Mouse (Mus musculus) stomach, postnatal 0 days (tissue): ENCODE measurements at regions not wholly inside any gene's neighbourhood (a gene's known extent, or its start where the extent isn't known, plus 50 kb on each side); places are given as distances from the start of the nearest gene placed in this dataset.

Experiments
- ATAC-seq: fragments of 200-750 bp; cut with Nextera tagmentation; 2 replicates; pipeline ENCODE4 v1.8.0; 2017; ENCODE audit not compliant: low FRiP score, low TSS enrichment
- DNase-seq: peaks from one replicate; pipeline ENCODE4 v3.0.0-alpha.2; 2016; ENCODE audit warnings: low spot score
- H3K27ac ChIP-seq: fragments of 300-500 bp; sonication (generic); replicated peaks from 2 replicates; pipeline ENCODE4 v1.5.1; 2014; ENCODE audit warnings: mild to moderate bottlenecking, control low read depth
- H3K27me3 ChIP-seq: fragments of 300-500 bp; sonication (generic); 2 replicates; pipeline ENCODE4 v1.6.1; 2014; ENCODE audit warnings: low read length; ENCODE audit not compliant: control insufficient read depth, insufficient read depth
- H3K36me3 ChIP-seq: fragments of 300-500 bp; sonication (generic); 2 replicates; pipeline ENCODE4 v1.6.1; 2014; ENCODE audit warnings: low read length, mixed read lengths; ENCODE audit not compliant: control insufficient read depth, insufficient read depth
- H3K4me1 ChIP-seq: fragments of 300-500 bp; sonication (generic); replicated peaks from 2 replicates; pipeline ENCODE4 v1.6.1; 2014; ENCODE audit warnings: antibody characterized with exemption; ENCODE audit not compliant: control insufficient read depth, insufficient read depth
- H3K4me2 ChIP-seq: fragments of 300-500 bp; sonication (generic); replicated peaks from 2 replicates; pipeline ENCODE4 v1.6.1; 2014; ENCODE audit warnings: low read depth, mild to moderate bottlenecking, control low read depth, moderate library complexity
- H3K4me3 ChIP-seq: fragments of 300-500 bp; sonication (generic); 2 replicates; pipeline ENCODE4 v1.5.1; 2014; ENCODE audit warnings: low read depth, low read length, control low read depth
- H3K9ac ChIP-seq: fragments of 300-500 bp; sonication (generic); 2 replicates; pipeline ENCODE4 v1.6.1; 2014; ENCODE audit warnings: mild to moderate bottlenecking, low read length, control low read depth, mixed read lengths
- H3K9me3 ChIP-seq: fragments of 300-500 bp; sonication (generic); 2 replicates; pipeline ENCODE4 v1.6.1; 2016; ENCODE audit warnings: low read length; ENCODE audit not compliant: control insufficient read depth
- CTCF ChIP-seq: IDR thresholded peaks from 2 replicates; pipeline ENCODE4 v1.5.1; 2016; ENCODE audit warnings: antibody characterized with exemption, low read depth, mild to moderate bottlenecking, moderate library complexity
- EP300 ChIP-seq: optimal IDR thresholded peaks from 2 replicates; pipeline ENCODE3; 2016; ENCODE audit warnings: antibody characterized with exemption
- WGBS: fragments of 180-500 bp; shearing (Covaris S2); extraction: QIAGEN DNeasy Blood & Tissue Kit; methylation state at CpG from one replicate; pipeline ENCODE4 v1.1.7; 2014; 5-methylcytosine and 5-hydroxymethylcytosine counted together

GRCm38 (mm10) chr8:89207891-89208290 is 163.9 kb upstream of the Sall1 start:
- H3K4me3 ChIP-seq, result no peak overlapping the region
- no peak for DNase-seq
- no peaks in the 10 kb centered on the region for H3K9me3 ChIP-seq
- H3K9ac ChIP-seq, result no peak overlapping the region
- ATAC-seq, result no peak
- no peak overlapping the region for H3K27ac ChIP-seq
- no peak overlapping the region for H3K4me2 ChIP-seq
- H3K36me3 ChIP-seq, result no peaks in the 10 kb centered on the region
- no peaks in the 10 kb centered on the region for H3K4me1 ChIP-seq
- TF ChIP-seq EP300, result no peak
- no peak for TF ChIP-seq CTCF
- WGBS, result 70% methylated on average over 2 of the region's 2 CpGs
- no peaks in the 10 kb centered on the region for H3K27me3 ChIP-seq

GRCm38 (mm10) chr8:89202484-89203096 is 158.6 kb upstream of the Sall1 start:
- WGBS, result 73% methylated on average over 5 of the region's 5 CpGs
- TF ChIP-seq EP300, result no peak
- no peak for TF ChIP-seq CTCF
- H3K27ac ChIP-seq, result no peak overlapping the region
- no peak overlapping the region for H3K9ac ChIP-seq
- no peaks in the 10 kb centered on the region for H3K4me1 ChIP-seq
- H3K27me3 ChIP-seq, result no peaks in the 10 kb centered on the region
- DNase-seq, result no peak
- ATAC-seq, result no peak
- no peaks in the 10 kb centered on the region for H3K36me3 ChIP-seq
- no peaks in the 10 kb centered on the region for H3K9me3 ChIP-seq
- H3K4me3 ChIP-seq, result no peak overlapping the region
- no peak overlapping the region for H3K4me2 ChIP-seq

GRCm38 (mm10) chr8:89200301-89200700 is 156.3 kb upstream of the Sall1 start:
- no peak for TF ChIP-seq EP300
- TF ChIP-seq CTCF, result no peak
- ATAC-seq, result no peak
- WGBS, result 75% methylated on average over 2 of the region's 2 CpGs

GRCm38 (mm10) chr8:89185314-89185713 is 141.4 kb upstream of the Sall1 start:
- Histone ChIP-seq H3K27me3 (no peaks in the 10 kb centered on the region), H3K27ac (no peak overlapping the region), H3K9me3 (no peaks in the 10 kb centered on the region), H3K4me3 (no peak overlapping the region), H3K9ac (no peak overlapping the region), H3K36me3 (no peaks in the 10 kb centered on the region), H3K4me2 (no peak overlapping the region), H3K4me1 (no peaks in the 10 kb centered on the region)
- TF ChIP-seq EP300, result no peak
- 26% methylated on average over 17 of the region's 17 CpGs for WGBS
- no peak for ATAC-seq
- no peak for DNase-seq

More at GRCm38 (mm10) chr8:89200301-89200700, 156.3 kb upstream of the Sall1 start:
- Histone ChIP-seq H3K36me3 (no peaks in the 10 kb centered on the region), H3K4me3 (no peak overlapping the region), H3K4me1 (no peaks in the 10 kb centered on the region), H3K27ac (no peak overlapping the region), H3K4me2 (no peak overlapping the region), H3K9me3 (no peaks in the 10 kb centered on the region), H3K27me3 (no peaks in the 10 kb centered on the region), H3K9ac (no peak overlapping the region)
- no peak for DNase-seq

GRCm38 (mm10) chr8:89175631-89176030 is 131.7 kb upstream of the Sall1 start:
- no peak for TF ChIP-seq EP300
- no peak for TF ChIP-seq CTCF
- no peak overlapping the region for H3K27ac ChIP-seq
- no peak for DNase-seq
- H3K4me2 ChIP-seq, result no peak overlapping the region
- H3K9ac ChIP-seq, result no peak overlapping the region
- ATAC-seq, result no peak
- H3K9me3 ChIP-seq, result no peaks in the 10 kb centered on the region
- no peaks in the 10 kb centered on the region for H3K4me1 ChIP-seq
- no peak overlapping the region for H3K4me3 ChIP-seq
- no peaks in the 10 kb centered on the region for H3K36me3 ChIP-seq
- WGBS, result 79% methylated on average over 7 of the region's 7 CpGs
- H3K27me3 ChIP-seq, result no peaks in the 10 kb centered on the region

- 72% methylated on average over 5 of the region's 5 CpGs for WGBS
- no peaks in the 10 kb centered on the region for H3K27me3 ChIP-seq
- H3K36me3 ChIP-seq, result no peaks in the 10 kb centered on the region
- no peak overlapping the region for H3K27ac ChIP-seq
- ATAC-seq (no peak), DNase-seq (no peak)
- H3K9me3 ChIP-seq, result no peaks in the 10 kb centered on the region
- no peaks in the 10 kb centered on the region for H3K4me1 ChIP-seq
- H3K4me3 ChIP-seq, result no peak overlapping the region
- no peak overlapping the region for H3K9ac ChIP-seq
- TF ChIP-seq EP300 (no peak), CTCF (no peak)
- H3K4me2 ChIP-seq, result no peak overlapping the region
Observed at GRCm38 (mm10) chr8:89171561-89171960, 127.6 kb upstream of the Sall1 start.
